Mouse (Mus musculus) lung, embryonic 14.5 days (tissue): Measurements from ENCODE around the gene Hax1. TPM values are rescaled to one million over a fixed set of nuclear protein-coding genes. Genes with fewer than 3 reads are reported as not detected.

Source experiments
- ATAC-seq: fragments of 200-750 bp; cut with Nextera tagmentation; 2 replicates; pipeline ENCODE4 v1.8.0; 2017; ENCODE audit warnings: mild to moderate bottlenecking, moderate TSS enrichment, moderate library complexity; ENCODE audit not compliant: insufficient read depth
- DNase-seq: peaks from one replicate; pipeline ENCODE4 v3.0.0-alpha.2; 2015
- H3K27ac ChIP-seq: fragments of 300-500 bp; sonication (generic); 2 replicates; pipeline ENCODE4 v1.5.1; 2014; ENCODE audit warnings: low read depth, mild to moderate bottlenecking, moderate library complexity
- H3K27me3 ChIP-seq: fragments of 300-500 bp; sonication (generic); 2 replicates; pipeline ENCODE4 v1.6.1; 2014; ENCODE audit warnings: low read length, control low read depth; ENCODE audit not compliant: insufficient read depth
- H3K36me3 ChIP-seq: fragments of 300-500 bp; sonication (generic); 2 replicates; pipeline ENCODE4 v1.6.1; 2014; ENCODE audit warnings: control low read depth; ENCODE audit not compliant: insufficient read depth
- H3K4me1 ChIP-seq: fragments of 300-500 bp; sonication (generic); 2 replicates; pipeline ENCODE4 v1.6.1; 2014; ENCODE audit warnings: antibody characterized with exemption, control low read depth; ENCODE audit not compliant: insufficient read depth
- H3K4me2 ChIP-seq: fragments of 300-500 bp; sonication (generic); 2 replicates; pipeline ENCODE4 v1.6.1; 2014; ENCODE audit warnings: mild to moderate bottlenecking
- H3K4me3 ChIP-seq: fragments of 300-500 bp; sonication (generic); 2 replicates; pipeline ENCODE4 v1.5.1; 2014; ENCODE audit warnings: low read depth, low read length
- H3K9ac ChIP-seq: fragments of 300-500 bp; sonication (generic); 2 replicates; pipeline ENCODE4 v1.6.1; 2014
- H3K9me3 ChIP-seq: fragments of 300-500 bp; sonication (generic); 2 replicates; pipeline ENCODE4 v1.6.1; 2016; ENCODE audit warnings: low read depth, low read length, control low read depth
- CTCF ChIP-seq: IDR thresholded peaks from 2 replicates; pipeline ENCODE4 v1.5.1; 2016; ENCODE audit warnings: antibody characterized with exemption, low read depth
- WGBS: fragments of 180-500 bp; shearing (Covaris S2); extraction: QIAGEN DNeasy Blood & Tissue Kit; methylation state at CpG from one replicate; pipeline ENCODE4 v1.1.7; 2014; 5-methylcytosine and 5-hydroxymethylcytosine counted together
- polyA plus RNA-seq: library from polyadenylated mRNA; unstranded; fragments of >200 nt; fragmentation: Nextera tagmentation; extraction: Ambion mirVana; gene quantifications from 2 replicates; pipeline ENCODE4 v1.2.1, GENCODE M21; 2014

The Hax1 gene
- polyA plus RNA-seq, 1 experiment from 2014 or later: 157 TPM

GRCm38 (mm10) chr3:89968509-89968908 lies 30.1 kb downstream of the Hax1 start:
- Histone ChIP-seq H3K27ac (no peak overlapping the region), H3K4me3 (no peak overlapping the region), H3K4me2 (no peak overlapping the region), H3K9ac (no peak overlapping the region), H3K27me3 (no peaks in the 10 kb centered on the region), H3K36me3 (no peaks in the 10 kb centered on the region), H3K4me1 (peaks cover 4% of the 10 kb centered on the region; the same call in 1 of the 2 replicates), H3K9me3 (no peaks in the 10 kb centered on the region)
- WGBS: 53% methylated on average over 7 of the region's 7 CpGs
- DNase-seq: no peak
- no peak for TF ChIP-seq CTCF
- ATAC-seq: no peak

GRCm38 (mm10) chr3:89966946-89967345 lies 31.6 kb downstream of the Hax1 start:
- 72% methylated on average over 4 of the region's 4 CpGs for WGBS
- DNase-seq: peak; percentile 61
- TF ChIP-seq CTCF: peak; percentile 56

GRCm38 (mm10) chr3:89965972-89966371 lies 32.6 kb downstream of the Hax1 start:
- Histone ChIP-seq H3K4me2 (no peak overlapping the region), H3K27me3 (no peaks in the 10 kb centered on the region), H3K9ac (no peak overlapping the region), H3K36me3 (no peaks in the 10 kb centered on the region), H3K4me1 (peaks cover 13% of the 10 kb centered on the region), H3K4me3 (no peak overlapping the region), H3K27ac (no peak overlapping the region), H3K9me3 (no peaks in the 10 kb centered on the region)
- no peak for TF ChIP-seq CTCF
- 85% methylated on average over 5 of the region's 5 CpGs for WGBS
- DNase-seq (no peak), ATAC-seq (no peak)

More at GRCm38 (mm10) chr3:89966946-89967345, 31.6 kb downstream of the Hax1 start:
- ATAC-seq: no peak
- H3K36me3 ChIP-seq: no peaks in the 10 kb centered on the region
- peaks cover 4% of the 10 kb centered on the region; the same call in 1 of the 2 replicates for H3K4me1 ChIP-seq
- H3K27me3 ChIP-seq: no peaks in the 10 kb centered on the region
- H3K27ac ChIP-seq: no peak overlapping the region
- H3K4me3 ChIP-seq: no peak overlapping the region
- H3K9me3 ChIP-seq: no peaks in the 10 kb centered on the region
- H3K4me2 ChIP-seq: no peak overlapping the region
- H3K9ac ChIP-seq: no peak overlapping the region

GRCm38 (mm10) chr3:89965557-89965956 lies 33.0 kb downstream of the Hax1 start:
- Histone ChIP-seq H3K9ac (no peak overlapping the region), H3K4me3 (no peak overlapping the region), H3K27ac (no peak overlapping the region), H3K27me3 (no peaks in the 10 kb centered on the region), H3K4me2 (no peak overlapping the region), H3K9me3 (no peaks in the 10 kb centered on the region), H3K4me1 (peaks cover 15% of the 10 kb centered on the region), H3K36me3 (no peaks in the 10 kb centered on the region)
- no peak for ATAC-seq
- 90% methylated on average over 8 of the region's 8 CpGs for WGBS
- no peak for DNase-seq
- TF ChIP-seq CTCF: no peak

- no peaks in the 10 kb centered on the region for H3K27me3 ChIP-seq
- H3K36me3 ChIP-seq: peaks cover 6% of the 10 kb centered on the region
- TF ChIP-seq CTCF: peak; percentile 87
- H3K9me3 ChIP-seq: no peaks in the 10 kb centered on the region
- H3K9ac ChIP-seq: peak overlapping the region; percentile 93
- DNase-seq: peak; percentile 93
- peak overlapping the region; percentile 97 for H3K27ac ChIP-seq
- WGBS: 21% methylated on average over 22 of the region's 22 CpGs
- H3K4me3 ChIP-seq: peak overlapping the region; percentile 94
- H3K4me1 ChIP-seq: peaks cover 19% of the 10 kb centered on the region
- peak; percentile 22; the same call in 1 of the 2 replicates for ATAC-seq
- H3K4me2 ChIP-seq: peak overlapping the region; percentile 89
These were observed 34.4 kb downstream of the Hax1 start for GRCm38 (mm10) chr3:89963926-89964739.

- Histone ChIP-seq H3K27ac (peak within 1 kb of the TSS; percentile 97), H3K27me3 (no peaks in the 10 kb centered on the region), H3K4me3 (peak within 1 kb of the TSS; percentile 94), H3K9me3 (no peaks in the 10 kb centered on the region), H3K36me3 (peaks cover 13% of the 10 kb centered on the region), H3K4me1 (peaks cover 19% of the 10 kb centered on the region), H3K9ac (peak within 1 kb of the TSS; percentile 93), H3K4me2 (peak within 1 kb of the TSS; percentile 89)
- DNase-seq: peak; percentile 83
- under 1% methylated on average over 35 of the region's 35 CpGs for WGBS
- ATAC-seq: peak; percentile 66
- no peak for TF ChIP-seq CTCF
These were observed 35.3 kb downstream of the Hax1 start, which contains the start of gene Atp8b2 for GRCm38 (mm10) chr3:89963221-89963763. TSS of gene Atp8b2 (minus strand) at chr3:89963508.

- H3K36me3 ChIP-seq: peaks cover 18% of the 10 kb centered on the region
- H3K4me2 ChIP-seq: peak overlapping the region; percentile 89
- DNase-seq (no peak), ATAC-seq (peak; percentile 27)
- H3K9ac ChIP-seq: peak overlapping the region; percentile 93
- TF ChIP-seq CTCF: no peak
- no peaks in the 10 kb centered on the region for H3K9me3 ChIP-seq
- WGBS: under 1% methylated on average over 30 of the region's 30 CpGs
- peak overlapping the region; percentile 94 for H3K4me3 ChIP-seq
- H3K27me3 ChIP-seq: no peaks in the 10 kb centered on the region
- peaks cover 19% of the 10 kb centered on the region for H3K4me1 ChIP-seq
- peak overlapping the region; percentile 97 for H3K27ac ChIP-seq
These were observed 35.8 kb downstream of the Hax1 start for GRCm38 (mm10) chr3:89962751-89963220.
